Mouse (Mus musculus) ES-CJ7 (cell line): ENCODE results near the gene Vmn1r81.

Experiments
- DNase-seq: peaks from one replicate; pipeline ENCODE4 v3.0.0; 2011; ENCODE audit warnings: low read depth, low spot score

The Vmn1r81 gene

GRCm38 (mm10) chr7:12268169-12268568 lies at the start of gene Vmn1r81:
TSS of gene Vmn1r81 (minus strand) at chr7:12268269.
- no peak for DNase-seq

- DNase-seq, result no peak
These were observed 32.1 kb upstream of the Vmn1r81 start, which contains the start of gene Vmn1r82 for GRCm38 (mm10) chr7:12300130-12300529. TSS of gene Vmn1r82 (plus strand) at chr7:12300430.

- DNase-seq, result peak; percentile 63
These were observed 63.9 kb downstream of the Vmn1r81 start for GRCm38 (mm10) chr7:12204141-12204540.
